Mouse (Mus musculus) testis, adult 2 months (tissue): ENCODE data around the gene Ccdc142.

ENCODE experiments used
- CTCF ChIP-seq: fragments of 200-500 bp; IDR thresholded peaks from 2 replicates; pipeline ENCODE4 v1.5.1; 2012; ENCODE audit warnings: low read depth, mild to moderate bottlenecking, inconsistent platforms, low read length, moderate library complexity; ENCODE audit not compliant: control insufficient read depth, insufficient read depth, insufficient replicate concordance
- POLR2A ChIP-seq: fragments of 200-500 bp; IDR thresholded peaks from 2 replicates; pipeline ENCODE4 v1.6.1; 2012; ENCODE audit warnings: low read depth, mild to moderate bottlenecking, inconsistent platforms, low read length, moderate library complexity; ENCODE audit not compliant: control insufficient read depth

- TF ChIP-seq CTCF: no peak
- no peak for TF ChIP-seq POLR2A
Measured at GRCm38 (mm10) chr6:83066441-83066840, 35.0 kb upstream of the Ccdc142 start.
